Mouse (Mus musculus) intestine, embryonic 15.5 days (tissue): ENCODE results near the gene Defb22. TPM values are rescaled to one million over a fixed set of nuclear protein-coding genes. Genes with fewer than 3 reads are reported as not detected.

Source experiments
- ATAC-seq: fragments of 200-750 bp; cut with Nextera tagmentation; 2 replicates; pipeline ENCODE4 v1.8.0; 2017; ENCODE audit warnings: moderate TSS enrichment, moderate library complexity
- H3K27ac ChIP-seq: fragments of 300-500 bp; sonication (generic); 2 replicates; pipeline ENCODE4 v1.5.1; 2015; ENCODE audit warnings: mild to moderate bottlenecking, inconsistent platforms
- H3K27me3 ChIP-seq: fragments of 300-500 bp; sonication (generic); replicated peaks from 2 replicates; pipeline ENCODE4 v1.6.1; 2015; ENCODE audit warnings: inconsistent platforms
- H3K36me3 ChIP-seq: fragments of 300-500 bp; sonication (generic); 2 replicates; pipeline ENCODE4 v1.6.1; 2015; ENCODE audit warnings: inconsistent platforms
- H3K4me1 ChIP-seq: fragments of 300-500 bp; sonication (generic); replicated peaks from 2 replicates; pipeline ENCODE4 v1.6.1; 2015; ENCODE audit warnings: inconsistent platforms
- H3K4me2 ChIP-seq: fragments of 300-500 bp; sonication (generic); replicated peaks from 2 replicates; pipeline ENCODE4 v1.6.1; 2015; ENCODE audit warnings: mild to moderate bottlenecking, inconsistent platforms
- H3K4me3 ChIP-seq: fragments of 300-500 bp; sonication (generic); replicated peaks from 2 replicates; pipeline ENCODE4 v1.5.1; 2015; ENCODE audit warnings: inconsistent platforms
- H3K9ac ChIP-seq: fragments of 300-500 bp; sonication (generic); 2 replicates; pipeline ENCODE4 v1.6.1; 2015; ENCODE audit warnings: inconsistent platforms
- H3K9me3 ChIP-seq: fragments of 300-500 bp; sonication (generic); 2 replicates; pipeline ENCODE4 v1.6.1; 2016; ENCODE audit warnings: inconsistent platforms
- WGBS: fragments of 180-500 bp; shearing (Covaris S2); methylation state at CpG from one replicate; pipeline ENCODE4 v1.1.7; 2015; 5-methylcytosine and 5-hydroxymethylcytosine counted together
- polyA plus RNA-seq: library from polyadenylated mRNA; unstranded; fragments of >200 nt; fragmentation: Nextera tagmentation; extraction: Ambion mirVana; gene quantifications from 2 replicates; pipeline ENCODE4 v1.2.1, GENCODE M21; 2015

The Defb22 gene
- not detected in 2 replicates for polyA plus RNA-seq

DNA sequence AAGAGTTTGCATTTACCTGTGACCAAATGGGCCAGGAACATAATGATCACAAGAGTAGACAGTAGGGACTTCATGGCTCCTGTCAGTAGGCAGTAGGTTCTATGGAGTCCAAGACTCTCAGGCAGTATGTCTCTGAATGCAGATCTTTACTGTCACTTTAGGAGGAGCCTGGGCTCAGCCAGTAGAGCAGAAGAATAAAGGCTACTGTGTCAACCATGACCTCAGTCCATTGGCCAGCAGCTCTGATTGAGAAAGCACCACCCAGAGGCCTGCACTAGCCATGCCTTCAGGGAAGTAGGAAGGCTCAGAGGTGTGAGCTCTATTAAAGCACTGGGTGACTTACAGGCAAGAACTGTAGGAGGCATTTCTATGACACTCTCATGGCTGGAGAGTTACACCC is at the start of gene Defb22:
Gene Defb22, minus strand, starts transcription at position 101 of the 400 bp plus-strand sequence.
- Histone ChIP-seq H3K27me3 (no peaks in the 10 kb centered on the region), H3K4me2 (no peak within 1 kb of the TSS), H3K27ac (no peak within 1 kb of the TSS), H3K4me1 (no peaks in the 10 kb centered on the region), H3K9ac (no peak within 1 kb of the TSS), H3K9me3 (no peaks in the 10 kb centered on the region), H3K4me3 (no peak within 1 kb of the TSS), H3K36me3 (no peaks in the 10 kb centered on the region)
- ATAC-seq: no peak

DNA sequence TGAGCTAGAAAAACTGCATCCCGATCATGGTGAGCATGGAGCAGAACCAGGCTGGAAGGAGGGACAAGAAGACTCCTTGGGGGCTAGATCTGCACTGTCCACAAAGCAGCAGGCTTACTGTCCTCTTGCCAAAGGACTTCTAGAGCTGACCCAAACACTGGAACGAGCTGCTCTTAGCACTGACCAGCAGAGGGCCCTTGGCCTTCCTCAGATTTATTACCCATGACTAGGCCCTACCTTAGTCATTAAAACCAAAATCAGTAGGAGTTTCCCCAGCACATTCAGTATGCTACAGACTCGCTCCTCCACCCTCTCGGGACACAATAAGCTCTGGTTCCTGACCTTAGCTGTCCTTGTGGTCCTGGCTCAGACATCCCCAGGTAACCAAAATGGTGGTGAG is 28.0 kb upstream of the Defb22 start, which contains the start of gene Defb28:
Gene Defb28, plus strand, starts transcription at position 275 of the 400 bp plus-strand sequence.
- H3K9me3 ChIP-seq: no peaks in the 10 kb centered on the region
- no peaks in the 10 kb centered on the region for H3K36me3 ChIP-seq
- 73% methylated on average over 4 of the region's 4 CpGs for WGBS
- no peak within 1 kb of the TSS for H3K9ac ChIP-seq
- no peaks in the 10 kb centered on the region for H3K4me1 ChIP-seq
- no peak within 1 kb of the TSS for H3K27ac ChIP-seq
- ATAC-seq: no peak
- no peaks in the 10 kb centered on the region for H3K27me3 ChIP-seq
- H3K4me3 ChIP-seq: no peak within 1 kb of the TSS
- no peak within 1 kb of the TSS for H3K4me2 ChIP-seq

DNA sequence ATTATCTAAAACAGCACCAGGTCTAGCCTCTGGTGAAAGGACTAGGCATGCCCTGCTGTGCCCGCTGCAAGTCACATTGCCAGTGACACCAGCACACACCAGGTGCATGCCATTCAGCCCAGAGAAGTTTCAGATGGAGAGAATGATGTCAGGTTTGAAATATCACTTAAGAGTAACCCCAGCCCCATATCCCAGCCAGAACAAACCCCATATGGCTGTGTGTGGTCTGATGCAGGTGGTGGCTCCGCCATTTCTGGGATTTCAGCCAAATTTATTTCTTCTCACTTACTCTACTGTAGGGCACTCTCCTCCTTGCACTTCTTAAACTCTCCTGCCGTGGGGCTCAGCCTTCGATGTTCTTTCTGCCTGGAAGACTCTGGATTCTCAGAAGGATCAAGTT is 26.1 kb upstream of the Defb22 start:
- no peak overlapping the region for H3K27ac ChIP-seq
- WGBS: 50% methylated on average over 4 of the region's 4 CpGs
- H3K4me1 ChIP-seq: no peaks in the 10 kb centered on the region
- H3K4me2 ChIP-seq: no peak overlapping the region
- no peaks in the 10 kb centered on the region for H3K27me3 ChIP-seq
- H3K4me3 ChIP-seq: no peak overlapping the region
- H3K9ac ChIP-seq: no peak overlapping the region
- no peak for ATAC-seq
- no peaks in the 10 kb centered on the region for H3K9me3 ChIP-seq
- H3K36me3 ChIP-seq: no peaks in the 10 kb centered on the region

DNA sequence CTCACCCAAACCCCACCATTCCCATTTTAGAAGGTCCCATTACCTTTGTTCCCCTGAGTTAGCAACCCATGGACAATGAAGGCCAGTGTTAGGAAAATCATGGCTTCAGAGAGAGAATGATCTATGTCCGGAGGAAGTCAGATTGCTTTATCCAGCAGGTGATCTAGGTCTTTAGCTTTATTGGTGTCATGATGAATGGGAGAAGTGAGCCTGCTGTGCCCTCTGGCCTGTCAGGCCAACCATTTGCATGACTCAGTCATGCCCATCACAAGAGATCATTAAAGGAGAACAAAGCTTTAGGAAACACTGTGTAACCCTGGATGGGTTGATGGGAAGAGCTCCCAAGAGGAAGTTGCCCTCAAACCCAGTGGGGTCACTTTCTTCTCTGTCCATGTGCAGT is 21.7 kb upstream of the Defb22 start, which contains the start of gene Defb26:
Gene Defb26, minus strand, starts transcription at position 101 of the 400 bp plus-strand sequence.
- Histone ChIP-seq H3K4me1 (no peaks in the 10 kb centered on the region), H3K36me3 (no peaks in the 10 kb centered on the region), H3K9ac (no peak within 1 kb of the TSS), H3K4me2 (no peak within 1 kb of the TSS), H3K9me3 (no peaks in the 10 kb centered on the region), H3K4me3 (no peak within 1 kb of the TSS), H3K27ac (no peak within 1 kb of the TSS), H3K27me3 (no peaks in the 10 kb centered on the region)
- 89% methylated on average over 1 of the region's 1 CpGs for WGBS
- ATAC-seq: no peak

DNA sequence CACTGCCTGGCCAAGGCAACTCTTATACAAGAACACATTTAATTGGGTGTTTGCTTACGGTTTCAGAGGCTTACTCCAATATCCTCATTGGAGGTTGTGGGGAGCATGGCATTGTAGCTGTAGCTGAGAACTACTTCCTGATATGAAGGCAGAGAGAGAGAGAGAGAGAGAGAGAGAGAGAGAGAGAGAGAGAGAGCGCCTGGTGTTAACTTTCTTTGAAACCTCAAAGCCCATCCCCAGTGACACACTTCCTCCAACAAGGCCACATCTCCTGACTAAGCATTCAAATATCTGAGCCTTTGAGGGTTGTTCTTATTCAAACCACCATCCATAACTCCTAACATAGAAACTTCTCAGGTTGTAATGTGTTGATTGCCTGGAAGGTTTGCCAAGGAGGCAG is 14.0 kb upstream of the Defb22 start:
- no peaks in the 10 kb centered on the region for H3K4me1 ChIP-seq
- H3K36me3 ChIP-seq: no peaks in the 10 kb centered on the region
- H3K27me3 ChIP-seq: no peaks in the 10 kb centered on the region
- ATAC-seq: no peak
- no peaks in the 10 kb centered on the region for H3K9me3 ChIP-seq
- H3K9ac ChIP-seq: no peak overlapping the region
- H3K4me2 ChIP-seq: no peak overlapping the region
- no peak overlapping the region for H3K4me3 ChIP-seq
- 75% methylated on average over 2 of the region's 2 CpGs for WGBS
- no peak overlapping the region for H3K27ac ChIP-seq

DNA sequence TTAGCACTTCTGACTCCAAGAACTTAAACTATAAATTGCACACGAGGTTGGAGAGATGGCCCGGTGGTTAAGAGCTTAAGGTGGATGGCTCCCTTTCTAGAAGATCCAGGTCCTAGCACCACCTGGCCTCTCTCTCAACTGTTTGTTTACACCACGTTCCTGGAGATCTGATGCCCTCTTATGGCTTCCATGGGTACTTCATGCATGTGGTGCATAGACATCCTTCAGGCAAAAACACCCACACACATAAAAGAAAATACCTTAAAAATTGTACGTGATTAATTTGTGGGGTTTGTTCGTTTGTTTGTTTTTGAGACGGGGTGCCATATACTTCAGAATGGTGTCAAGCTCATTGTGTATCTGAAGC is 10.9 kb upstream of the Defb22 start:
- no peak overlapping the region for H3K4me2 ChIP-seq
- no peaks in the 10 kb centered on the region for H3K9me3 ChIP-seq
- no peaks in the 10 kb centered on the region for H3K36me3 ChIP-seq
- H3K27ac ChIP-seq: no peak overlapping the region
- no peak overlapping the region for H3K4me3 ChIP-seq
- WGBS: 81% methylated on average over 6 of the region's 6 CpGs
- no peaks in the 10 kb centered on the region for H3K27me3 ChIP-seq
- no peak overlapping the region for H3K9ac ChIP-seq
- ATAC-seq: no peak
- no peaks in the 10 kb centered on the region for H3K4me1 ChIP-seq

DNA sequence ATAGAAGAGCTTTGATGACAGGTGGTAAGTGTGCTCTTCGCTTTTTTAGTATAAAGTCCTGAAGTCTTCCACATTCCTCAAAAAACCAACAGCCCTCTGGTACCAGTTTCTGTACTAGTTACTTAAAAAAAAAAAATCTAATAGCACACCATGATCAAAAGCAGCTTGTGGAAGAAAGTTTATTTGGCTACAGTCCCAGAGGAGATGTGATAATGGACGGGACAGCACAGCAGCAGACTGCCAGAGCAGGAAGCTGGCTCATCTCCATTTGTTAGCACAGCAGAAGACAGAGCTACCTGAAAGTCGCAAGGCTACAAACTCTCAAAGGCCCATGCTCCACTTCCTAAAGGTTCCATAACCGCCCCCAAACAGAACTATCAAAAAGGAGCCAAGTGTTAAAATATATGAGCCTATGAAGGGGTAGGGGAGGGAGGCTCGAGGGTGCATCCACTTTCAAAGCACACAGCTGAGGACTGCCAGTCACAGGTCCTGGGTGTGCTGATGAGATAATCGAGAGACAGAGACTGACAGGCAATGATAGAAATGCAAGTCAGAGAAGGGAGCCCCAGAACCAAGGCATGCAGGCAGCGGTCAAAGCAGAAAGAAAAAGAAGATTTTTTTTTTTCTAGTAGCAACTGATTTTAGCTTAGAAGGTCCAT is 10.4 kb upstream of the Defb22 start:
- no peak overlapping the region for H3K27ac ChIP-seq
- whole genome bisulfite sequencing: 68% methylated on average over 7 of the region's 7 CpGs
- no peak for ATAC-seq
- no peak overlapping the region for H3K9ac ChIP-seq
- no peaks in the 10 kb centered on the region for H3K27me3 ChIP-seq
- H3K4me1 ChIP-seq: no peaks in the 10 kb centered on the region
- no peaks in the 10 kb centered on the region for H3K36me3 ChIP-seq
- H3K4me2 ChIP-seq: no peak overlapping the region
- no peak overlapping the region for H3K4me3 ChIP-seq
- H3K9me3 ChIP-seq: no peaks in the 10 kb centered on the region

DNA sequence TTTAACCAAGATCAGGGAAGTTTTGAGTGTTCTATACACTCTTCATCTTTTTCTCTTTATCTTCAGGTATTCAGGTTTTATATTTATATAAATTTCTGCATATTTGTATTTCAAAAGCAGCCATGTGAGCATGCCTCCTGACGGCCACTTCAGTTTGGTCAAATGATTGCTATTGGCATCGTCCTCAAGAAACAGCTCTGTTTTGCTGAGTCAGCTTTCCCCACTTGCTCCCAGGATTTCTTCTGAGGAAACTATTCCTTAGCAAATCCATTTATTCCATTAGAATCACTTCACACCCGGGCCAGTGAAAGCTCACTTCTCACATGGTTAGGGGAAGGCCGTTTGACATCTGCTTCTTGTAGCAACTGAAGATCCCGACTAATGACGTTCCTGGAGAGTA is 8.1 kb upstream of the Defb22 start:
- H3K27ac ChIP-seq: no peak overlapping the region
- H3K36me3 ChIP-seq: no peaks in the 10 kb centered on the region
- H3K4me2 ChIP-seq: no peak overlapping the region
- H3K9ac ChIP-seq: no peak overlapping the region
- H3K4me1 ChIP-seq: no peaks in the 10 kb centered on the region
- no peak for ATAC-seq
- H3K9me3 ChIP-seq: no peaks in the 10 kb centered on the region
- H3K27me3 ChIP-seq: no peaks in the 10 kb centered on the region
- WGBS: 71% methylated on average over 6 of the region's 6 CpGs
- no peak overlapping the region for H3K4me3 ChIP-seq

DNA sequence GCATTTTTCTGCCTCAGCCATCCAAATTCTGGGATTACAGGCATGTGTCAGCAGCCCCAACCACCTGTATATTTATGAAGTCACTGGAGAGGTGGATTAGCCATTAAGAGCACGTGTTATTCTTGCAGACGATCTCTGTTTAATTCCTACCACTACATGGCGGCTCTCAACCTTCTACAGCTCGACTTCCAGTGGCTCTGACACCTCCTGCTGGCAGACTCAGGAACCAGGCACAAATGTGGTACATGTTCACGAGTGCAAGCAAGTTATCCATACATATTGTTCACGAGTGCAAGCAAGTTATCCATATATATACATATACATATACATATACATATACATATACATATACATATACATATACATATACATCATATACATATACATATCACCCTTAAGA is 3.2 kb upstream of the Defb22 start:
- H3K36me3 ChIP-seq: no peaks in the 10 kb centered on the region
- no peaks in the 10 kb centered on the region for H3K9me3 ChIP-seq
- H3K4me3 ChIP-seq: no peak overlapping the region
- no peak overlapping the region for H3K4me2 ChIP-seq
- H3K27me3 ChIP-seq: no peaks in the 10 kb centered on the region
- ATAC-seq: no peak
- H3K27ac ChIP-seq: no peak overlapping the region
- WGBS: 75% methylated on average over 6 of the region's 6 CpGs
- no peaks in the 10 kb centered on the region for H3K4me1 ChIP-seq
- H3K9ac ChIP-seq: no peak overlapping the region

DNA sequence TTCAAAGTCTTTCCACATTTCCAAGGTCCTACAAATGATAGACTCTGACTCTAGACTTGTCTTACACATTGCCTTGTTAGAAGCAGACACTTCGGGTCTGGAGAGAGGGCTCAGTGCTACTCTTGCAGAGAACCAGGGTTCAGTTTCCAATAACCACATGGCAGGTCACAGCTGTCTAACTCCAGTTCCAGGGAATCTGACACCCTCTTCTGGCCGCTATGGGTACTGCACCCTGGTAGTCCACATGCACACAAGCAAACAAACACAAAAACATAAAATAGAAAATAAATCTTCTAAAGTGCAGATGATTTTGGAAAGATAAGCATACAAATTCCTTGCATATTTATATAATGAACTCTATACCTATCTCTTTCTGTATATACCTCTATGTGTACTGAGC is 2.9 kb downstream of the Defb22 start:
- H3K36me3 ChIP-seq: no peaks in the 10 kb centered on the region
- H3K4me3 ChIP-seq: no peak overlapping the region
- no peaks in the 10 kb centered on the region for H3K27me3 ChIP-seq
- ATAC-seq: no peak
- WGBS: 71% methylated on average over 2 of the region's 2 CpGs
- no peak overlapping the region for H3K27ac ChIP-seq
- no peak overlapping the region for H3K9ac ChIP-seq
- no peak overlapping the region for H3K4me2 ChIP-seq
- H3K9me3 ChIP-seq: no peaks in the 10 kb centered on the region
- no peaks in the 10 kb centered on the region for H3K4me1 ChIP-seq

DNA sequence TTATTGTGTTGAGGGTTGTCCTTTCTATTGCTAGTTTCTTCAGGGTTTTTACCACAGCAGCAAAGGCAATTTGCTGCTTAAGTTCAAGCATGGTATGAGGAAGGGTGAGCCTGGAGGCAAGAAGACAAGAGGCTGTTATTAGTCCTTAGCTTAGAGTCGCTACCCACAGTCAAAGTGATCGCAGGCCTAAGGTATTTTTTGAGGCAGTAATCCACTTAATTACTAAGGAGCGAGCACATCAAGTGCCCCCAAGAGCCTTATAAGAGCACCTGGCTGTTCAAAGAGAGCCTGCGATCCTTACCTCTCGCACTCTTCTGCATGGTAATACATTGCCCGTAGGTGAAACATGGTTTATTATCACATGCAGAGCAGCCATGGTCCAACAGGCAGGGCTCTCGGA is 8.2 kb downstream of the Defb22 start:
- Histone ChIP-seq H3K36me3 (no peaks in the 10 kb centered on the region), H3K4me3 (no peak overlapping the region), H3K27me3 (no peaks in the 10 kb centered on the region), H3K27ac (no peak overlapping the region), H3K4me1 (no peaks in the 10 kb centered on the region), H3K9me3 (no peaks in the 10 kb centered on the region), H3K4me2 (no peak overlapping the region), H3K9ac (no peak overlapping the region)
- ATAC-seq: no peak
- 94% methylated on average over 7 of the region's 7 CpGs for WGBS

DNA sequence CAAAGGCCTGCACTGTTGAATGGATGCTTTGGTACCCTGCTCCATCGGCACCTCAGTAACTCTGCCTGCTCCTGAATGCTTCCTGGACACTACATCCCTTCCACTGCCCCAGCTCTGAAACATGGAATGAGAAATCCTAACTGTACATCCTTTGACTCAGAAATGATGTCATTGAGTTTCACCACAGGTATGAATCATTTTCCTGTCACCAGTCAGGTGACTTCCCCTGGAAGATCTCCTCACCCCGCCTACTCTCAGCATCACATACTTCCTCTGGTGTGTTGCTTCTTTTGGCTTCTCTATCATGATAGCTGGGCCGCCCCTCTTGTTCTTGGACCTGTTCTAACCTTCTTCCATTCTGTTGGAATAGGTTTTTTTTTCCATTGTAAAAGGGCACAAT is 9.1 kb downstream of the Defb22 start:
- no peak overlapping the region for H3K4me3 ChIP-seq
- H3K4me2 ChIP-seq: no peak overlapping the region
- no peak overlapping the region for H3K27ac ChIP-seq
- no peak for ATAC-seq
- no peaks in the 10 kb centered on the region for H3K36me3 ChIP-seq
- H3K27me3 ChIP-seq: no peaks in the 10 kb centered on the region
- no peaks in the 10 kb centered on the region for H3K4me1 ChIP-seq
- no peaks in the 10 kb centered on the region for H3K9me3 ChIP-seq
- 83% methylated on average over 3 of the region's 3 CpGs for WGBS
- no peak overlapping the region for H3K9ac ChIP-seq

DNA sequence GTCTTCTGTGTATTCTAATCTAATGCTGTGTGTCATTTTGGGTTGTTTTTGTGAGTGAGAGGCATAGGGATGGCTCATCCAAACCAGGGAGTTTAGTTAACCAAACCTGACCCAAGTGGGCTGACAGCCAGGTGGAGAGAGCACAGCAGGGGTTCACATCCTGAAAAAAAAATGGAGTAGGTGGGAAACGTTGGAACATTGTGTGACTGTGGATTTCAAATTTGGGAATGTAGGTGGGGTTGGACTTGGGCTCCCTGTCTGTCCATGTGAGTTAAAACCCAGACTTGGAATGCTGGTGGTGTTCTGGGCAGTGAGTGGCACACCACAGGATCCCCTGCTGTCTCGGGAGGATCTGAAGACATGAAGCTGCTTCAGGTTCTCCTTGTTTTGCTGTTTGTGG is 13.2 kb downstream of the Defb22 start, which contains the start of gene Defb20:
Gene Defb20, plus strand, starts transcription at position 301 of the 400 bp plus-strand sequence.
- no peak within 1 kb of the TSS for H3K27ac ChIP-seq
- no peaks in the 10 kb centered on the region for H3K36me3 ChIP-seq
- H3K27me3 ChIP-seq: no peaks in the 10 kb centered on the region
- no peak within 1 kb of the TSS for H3K4me2 ChIP-seq
- H3K9ac ChIP-seq: no peak within 1 kb of the TSS
- H3K4me1 ChIP-seq: no peaks in the 10 kb centered on the region
- H3K9me3 ChIP-seq: no peaks in the 10 kb centered on the region
- WGBS: 67% methylated on average over 2 of the region's 2 CpGs
- no peak for ATAC-seq
- H3K4me3 ChIP-seq: no peak within 1 kb of the TSS
